Mouse (Mus musculus) layer of hippocampus, adult 2 months (tissue): ENCODE measurements at regions not wholly inside any gene's neighbourhood (a gene's known extent, or its start where the extent isn't known, plus 50 kb on each side); places are given as distances from the start of the nearest gene placed in this dataset.

ENCODE experiments used
- DNase-seq, 2 experiments: peaks; one replicate each; pipeline ENCODE4 v3.0.0; 2022; ENCODE audit warnings: low spot score in 2 of 2
- H3K27ac ChIP-seq: fragments of 200-600 bp; 2 replicates; pipeline ENCODE4 v1.8.1; 2022
- H3K4me3 ChIP-seq: fragments of 200-600 bp; 2 replicates; pipeline ENCODE4 v1.8.1; 2022; ENCODE audit warnings: mild to moderate bottlenecking
- CTCF ChIP-seq: fragments of 200-600 bp; conservative IDR thresholded peaks from 2 replicates; pipeline ENCODE4 v1.8.1; 2022; ENCODE audit warnings: antibody characterized with exemption, mild to moderate bottlenecking, moderate library complexity

GRCm38 (mm10) chr2:169297226-169297625 lies 290.3 kb downstream of the Gm11011 start:
- Histone ChIP-seq H3K27ac (no peak overlapping the region), H3K4me3 (no peak overlapping the region)
- no peak for DNase-seq
- no peak for TF ChIP-seq CTCF

- TF ChIP-seq CTCF, result no peak
- no peak for DNase-seq
- Histone ChIP-seq H3K27ac (no peak overlapping the region), H3K4me3 (no peak overlapping the region)
These were observed 294.2 kb downstream of the Gm11011 start for GRCm38 (mm10) chr2:169293351-169293750.

GRCm38 (mm10) chr2:169288891-169289605 lies 298.5 kb downstream of the Gm11011 start:
- 0 out of 2 replicates have a peak, but pooled peaks have one; percentile 6 for TF ChIP-seq CTCF
- no peak for DNase-seq
- Histone ChIP-seq H3K4me3 (no peak overlapping the region), H3K27ac (no peak overlapping the region)

- Histone ChIP-seq H3K4me3 (no peak overlapping the region), H3K27ac (no peak overlapping the region)
- no peak for DNase-seq
- TF ChIP-seq CTCF, result no peak
These were observed 300.8 kb downstream of the Gm11011 start for GRCm38 (mm10) chr2:169286701-169287100.

- Histone ChIP-seq H3K4me3 (no peak overlapping the region), H3K27ac (no peak overlapping the region)
- TF ChIP-seq CTCF, result no peak
- DNase-seq, result no peak
These were observed 304.9 kb downstream of the Gm11011 start for GRCm38 (mm10) chr2:169282508-169283117.

- Histone ChIP-seq H3K4me3 (no peak overlapping the region), H3K27ac (no peak overlapping the region)
- no peak for TF ChIP-seq CTCF
- DNase-seq, result no peak
These were observed 312.2 kb downstream of the Gm11011 start for GRCm38 (mm10) chr2:169275371-169275770.

- DNase-seq, result no peak
- TF ChIP-seq CTCF, result no peak
These were observed 313.4 kb downstream of the Gm11011 start for GRCm38 (mm10) chr2:169274101-169274500.

GRCm38 (mm10) chr2:169272622-169273021 lies 314.9 kb downstream of the Gm11011 start:
- TF ChIP-seq CTCF, result no peak
- no peak for DNase-seq
- Histone ChIP-seq H3K4me3 (no peak overlapping the region), H3K27ac (no peak overlapping the region)

More at GRCm38 (mm10) chr2:169274101-169274500, 313.4 kb downstream of the Gm11011 start:
- Histone ChIP-seq H3K4me3 (no peak overlapping the region), H3K27ac (no peak overlapping the region)

GRCm38 (mm10) chr2:169272018-169272417 lies 315.5 kb downstream of the Gm11011 start:
- H3K4me3 ChIP-seq, result no peak overlapping the region
- DNase-seq, result no peak
- TF ChIP-seq CTCF, result peak; percentile 38

GRCm38 (mm10) chr2:169260636-169261035 lies 305.2 kb upstream of the Zfp64 start:
- TF ChIP-seq CTCF, result no peak
- H3K4me3 ChIP-seq, result no peak overlapping the region
- DNase-seq, result peak in 1 of 2 experiments; percentile 2
- H3K27ac ChIP-seq, result no peak overlapping the region

More at GRCm38 (mm10) chr2:169272018-169272417, 315.5 kb downstream of the Gm11011 start:
- H3K27ac ChIP-seq, result no peak overlapping the region

GRCm38 (mm10) chr2:169244572-169244971 lies 289.2 kb upstream of the Zfp64 start:
- Histone ChIP-seq H3K27ac (no peak overlapping the region), H3K4me3 (no peak overlapping the region)
- no peak for DNase-seq
- TF ChIP-seq CTCF, result no peak

- Histone ChIP-seq H3K27ac (no peak overlapping the region), H3K4me3 (no peak overlapping the region)
- no peak for TF ChIP-seq CTCF
- no peak for DNase-seq
These were observed 288.6 kb upstream of the Zfp64 start for GRCm38 (mm10) chr2:169243981-169244380.

GRCm38 (mm10) chr2:169237856-169238255 lies 282.5 kb upstream of the Zfp64 start:
- DNase-seq, result no peak
- Histone ChIP-seq H3K27ac (no peak overlapping the region), H3K4me3 (no peak overlapping the region)
- no peak for TF ChIP-seq CTCF

- H3K4me3 ChIP-seq, result no peak overlapping the region
- TF ChIP-seq CTCF, result no peak
- no peak for DNase-seq
- H3K27ac ChIP-seq, result no peak overlapping the region
These were observed 281.9 kb upstream of the Zfp64 start for GRCm38 (mm10) chr2:169237321-169237720.
